Mouse (Mus musculus) ES-Bruce4 (cell line): ENCODE results near the gene Ccr3. TPM values are rescaled to one million over a fixed set of nuclear protein-coding genes. Genes with fewer than 3 reads are reported as not detected.
"Not testable (repeated sequence)": the region's sequence is repeated elsewhere in the genome, so short reads cannot be mapped to it uniquely, and the experiment has no call there.

Experiments used
- H3K27ac ChIP-seq: 2 replicates; pipeline ENCODE4 v1.5.1; 2012; ENCODE audit warnings: low read length, inconsistent platforms; ENCODE audit not compliant: insufficient read depth
- H3K27me3 ChIP-seq: 2 replicates; pipeline ENCODE4 v1.6.1; 2012; ENCODE audit warnings: mild to moderate bottlenecking, low read length, inconsistent platforms; ENCODE audit not compliant: control insufficient read depth, poor library complexity, insufficient read depth, severe bottlenecking
- H3K36me3 ChIP-seq: 2 replicates; pipeline ENCODE4 v1.6.1; 2012; ENCODE audit warnings: inconsistent platforms, mild to moderate bottlenecking, low read length, moderate library complexity; ENCODE audit not compliant: control insufficient read depth, poor library complexity, insufficient read depth, severe bottlenecking
- H3K4me1 ChIP-seq: one replicate; pipeline ENCODE4 v1.8.1; 2011; ENCODE audit warnings: low read length; ENCODE audit not compliant: control insufficient read depth, insufficient read depth
- H3K4me3 ChIP-seq: 2 replicates; pipeline ENCODE4 v1.5.1; 2011; ENCODE audit warnings: low read depth, mild to moderate bottlenecking, low read length
- H3K9ac ChIP-seq: 2 replicates; pipeline ENCODE4 v1.6.1; 2012; ENCODE audit warnings: low read depth, mild to moderate bottlenecking, inconsistent platforms; ENCODE audit not compliant: poor library complexity, severe bottlenecking
- H3K9me3 ChIP-seq: replicated peaks from 2 replicates; pipeline ENCODE4 v1.6.1; 2012; ENCODE audit warnings: mild to moderate bottlenecking, low read length, inconsistent platforms; ENCODE audit not compliant: control insufficient read depth, poor library complexity, insufficient read depth, severe bottlenecking
- CTCF ChIP-seq: IDR thresholded peaks from one replicate; pipeline ENCODE4 v1.8.1; 2011; ENCODE audit warnings: low read depth, low read length
- EP300 ChIP-seq: IDR thresholded peaks from 2 replicates; pipeline ENCODE4 v1.6.1; 2011; ENCODE audit warnings: low read depth, low read length; ENCODE audit not compliant: insufficient read depth
- POLR2A ChIP-seq: IDR thresholded peaks from one replicate; pipeline ENCODE4 v1.8.1; 2011; ENCODE audit warnings: low read length; ENCODE audit not compliant: insufficient read depth
- polyA plus RNA-seq: library from polyadenylated mRNA; stranded (reverse); fragments of >200 nt; gene quantifications from 2 replicates; pipeline ENCODE4 v1.2.4, GENCODE M21; 2011; ENCODE audit warnings: low read depth; ENCODE audit not compliant: missing spikeins, insufficient read depth, insufficient read length

Ccr3 gene
- polyA plus RNA-seq, 1 experiment = not detected

DNA sequence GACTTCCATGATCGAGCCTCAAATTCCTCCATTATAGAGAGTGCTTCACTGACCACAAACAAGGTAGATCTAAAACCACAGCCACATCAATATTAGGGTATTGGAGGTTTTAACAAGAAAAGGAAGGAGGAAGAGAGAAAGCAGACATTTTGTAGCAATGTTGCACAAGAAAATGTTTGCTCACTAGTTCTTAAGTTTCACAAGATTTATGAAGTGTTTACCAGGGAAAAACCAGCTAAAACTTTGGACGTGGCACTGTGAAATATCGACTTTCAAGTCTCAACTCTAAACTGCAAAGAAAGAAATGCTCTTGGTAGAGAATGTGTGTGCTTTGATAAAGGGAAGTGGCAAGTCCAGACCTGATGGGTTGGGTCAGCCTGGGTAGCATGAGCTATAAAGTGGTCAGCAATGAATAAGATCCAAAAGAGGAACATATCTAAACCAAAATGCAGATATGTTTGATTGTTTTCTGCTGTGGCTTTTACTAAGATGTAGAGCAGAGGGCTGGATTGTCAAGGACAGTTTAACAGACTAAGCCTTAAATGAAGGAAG lies 34.5 kb downstream of the Ccr3 start:
- Histone ChIP-seq H3K9ac (no peak overlapping the region), H3K9me3 (no peaks in the 10 kb centered on the region), H3K36me3 (no peaks in the 10 kb centered on the region), H3K4me1 (no peaks in the 10 kb centered on the region), H3K4me3 (no peak overlapping the region), H3K27me3 (no peaks in the 10 kb centered on the region), H3K27ac (no peak overlapping the region)
- TF ChIP-seq EP300 = no peak
- no peak for TF ChIP-seq POLR2A
- no peak for TF ChIP-seq CTCF

GRCm38 (mm10) chr9:124059660-124060352 lies 38.0 kb downstream of the Ccr3 start:
- Histone ChIP-seq H3K4me3 (no peak overlapping the region), H3K4me1 (no peaks in the 10 kb centered on the region), H3K27ac (no peak overlapping the region)

GRCm38 (mm10) chr9:124061474-124062432 lies 40.0 kb downstream of the Ccr3 start:
- H3K9ac ChIP-seq, H3K27me3 ChIP-seq, H3K27ac ChIP-seq, H3K9me3 ChIP-seq, H3K4me1 ChIP-seq, H3K36me3 ChIP-seq, H3K4me3 ChIP-seq: not testable (repeated sequence)

More at GRCm38 (mm10) chr9:124059660-124060352, 38.0 kb downstream of the Ccr3 start:
- H3K27me3 ChIP-seq = no peaks in the 10 kb centered on the region
- no peaks in the 10 kb centered on the region for H3K9me3 ChIP-seq
- no peak overlapping the region for H3K9ac ChIP-seq
- no peaks in the 10 kb centered on the region for H3K36me3 ChIP-seq
- TF ChIP-seq CTCF (no peak), POLR2A (no peak), EP300 (no peak)

DNA sequence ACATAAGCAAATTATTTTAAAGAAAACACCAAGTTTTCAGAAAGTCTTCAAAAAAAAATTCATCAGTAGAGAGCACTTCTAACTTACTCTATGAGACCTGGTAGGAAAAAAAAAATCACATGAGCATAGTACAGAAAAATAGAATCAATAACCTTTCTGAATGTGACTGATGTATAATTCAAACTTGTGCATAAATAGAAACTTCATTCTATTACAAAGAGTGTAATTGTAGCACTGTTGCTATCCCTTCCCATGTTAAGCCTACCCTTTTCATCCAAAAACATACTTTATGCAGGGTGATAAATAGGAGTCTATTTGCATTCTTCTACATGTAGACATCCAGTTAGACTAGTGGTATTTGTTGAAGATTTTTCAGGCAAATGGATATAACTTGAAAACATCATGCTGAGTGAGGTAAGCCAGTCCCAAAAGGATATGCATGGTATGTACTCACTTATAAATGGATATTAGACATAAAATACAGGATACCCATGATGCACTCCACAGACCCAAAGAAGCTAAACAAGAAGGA lies 44.9 kb downstream of the Ccr3 start:
- Histone ChIP-seq H3K27ac (no peak overlapping the region), H3K4me3 (no peak overlapping the region), H3K4me1 (no peaks in the 10 kb centered on the region), H3K27me3 (no peaks in the 10 kb centered on the region), H3K9me3 (no peaks in the 10 kb centered on the region), H3K9ac (no peak overlapping the region), H3K36me3 (no peaks in the 10 kb centered on the region)
- TF ChIP-seq EP300 (no peak), CTCF (no peak), POLR2A (no peak)

GRCm38 (mm10) chr9:124068098-124069058 lies 46.6 kb downstream of the Ccr3 start:
- no peak overlapping the region for H3K27ac ChIP-seq

More at GRCm38 (mm10) chr9:124068098-124069058, 46.6 kb downstream of the Ccr3 start:
- H3K4me1 ChIP-seq = no peaks in the 10 kb centered on the region
- H3K9ac ChIP-seq = no peak overlapping the region
- no peak overlapping the region for H3K4me3 ChIP-seq
- no peaks in the 10 kb centered on the region for H3K27me3 ChIP-seq
- H3K36me3 ChIP-seq = no peaks in the 10 kb centered on the region
- no peaks in the 10 kb centered on the region for H3K9me3 ChIP-seq
- TF ChIP-seq CTCF = no peak
- TF ChIP-seq EP300 = no peak
- no peak for TF ChIP-seq POLR2A
